Mouse (Mus musculus): ENCODE measurements around the gene Tmem72. TPM values are rescaled to one million over a fixed set of nuclear protein-coding genes. Genes with fewer than 3 reads are reported as not detected.
A peak's percentile ranks its signal among the peaks of the same experiment; 100 is the strongest.

The Tmem72 gene
- total RNA-seq, 2 experiments from 2014 or later: 0.22 to 0.81 TPM

GRCm38 (mm10) chr6:116649811-116650210 is 66.9 kb downstream of the Tmem72 start:
- no peak for DNase-seq

DNA sequence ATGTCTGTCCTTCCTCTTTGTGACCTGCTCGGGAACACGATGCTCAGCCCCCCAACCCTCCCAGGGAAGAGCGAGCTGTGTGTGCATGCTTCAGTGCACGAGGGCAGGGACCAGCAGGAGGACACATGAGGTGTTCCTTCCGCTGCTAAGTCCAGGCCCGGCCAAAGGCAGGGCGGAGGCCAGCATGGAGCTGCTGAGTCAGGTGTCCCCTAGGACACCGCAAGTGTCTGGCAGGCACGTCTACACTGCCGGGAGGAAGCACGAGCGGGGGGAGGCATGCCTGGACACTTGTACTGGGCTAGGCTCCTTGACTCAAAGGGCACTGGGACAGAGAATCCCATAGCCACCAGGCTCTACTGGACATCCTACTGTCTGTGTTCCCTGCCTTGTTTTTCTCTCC is 69.0 kb downstream of the Tmem72 start:
- no peak for DNase-seq

GRCm38 (mm10) chr6:116644335-116644734 is 72.4 kb downstream of the Tmem72 start:
- DNase-seq: no peak

GRCm38 (mm10) chr6:116643881-116644280 is 72.8 kb downstream of the Tmem72 start:
- DNase-seq: no peak

- no peak for DNase-seq
These were observed 73.8 kb downstream of the Tmem72 start for GRCm38 (mm10) chr6:116642942-116643341.

GRCm38 (mm10) chr6:116639663-116640062 is 77.0 kb downstream of the Tmem72 start:
- DNase-seq: no peak

- DNase-seq: no peak
These were observed 77.8 kb downstream of the Tmem72 start for GRCm38 (mm10) chr6:116638871-116639270.

DNA sequence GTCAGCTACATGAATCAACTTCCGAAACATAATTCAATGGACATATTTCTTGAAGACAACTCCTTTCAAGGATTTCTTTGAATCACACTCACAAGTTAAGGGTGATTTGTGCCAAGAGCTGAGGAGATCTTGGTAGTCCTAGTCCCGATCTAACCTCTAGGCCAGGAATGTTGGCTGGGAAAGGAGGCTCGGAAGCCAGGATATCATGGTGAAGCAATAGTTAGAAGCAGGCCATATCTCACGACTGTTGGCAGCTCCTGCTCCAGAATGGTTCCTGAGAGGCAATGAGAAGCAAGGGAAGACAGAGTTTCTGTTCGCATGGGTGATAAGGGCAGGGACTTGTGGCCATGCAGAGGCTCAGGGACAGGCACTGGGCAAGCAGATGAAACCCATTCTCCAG is 79.2 kb downstream of the Tmem72 start:
- DNase-seq: no peak

- no peak for DNase-seq
These were observed 80.0 kb downstream of the Tmem72 start for GRCm38 (mm10) chr6:116636581-116637235.

GRCm38 (mm10) chr6:116635251-116636180 is 81.2 kb downstream of the Tmem72 start:
- DNase-seq: no peak

- DNase-seq: no peak
These were observed 82.7 kb downstream of the Tmem72 start for GRCm38 (mm10) chr6:116633741-116634695.

GRCm38 (mm10) chr6:116632129-116632528 is 84.6 kb downstream of the Tmem72 start:
- DNase-seq: peak; percentile 29 to 62

DNA sequence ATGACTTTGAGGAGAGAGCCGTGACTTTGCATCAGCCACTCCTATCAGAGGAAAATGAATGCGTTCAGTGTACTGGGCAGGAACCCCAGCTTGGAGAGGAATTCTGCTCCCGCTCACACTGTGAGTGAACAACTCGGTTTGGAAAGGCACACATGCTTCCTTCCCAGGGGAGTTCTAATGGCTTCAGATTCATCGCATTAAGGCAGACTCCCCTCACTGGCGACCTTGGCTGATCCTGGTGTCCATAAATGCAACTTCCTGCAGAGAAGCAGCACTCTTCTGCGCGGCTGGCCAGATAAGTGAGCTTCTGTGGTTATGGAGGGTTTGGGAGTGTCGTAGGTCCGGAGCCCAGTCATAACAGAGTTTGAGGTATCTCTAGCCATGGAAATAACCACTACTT is 86.9 kb downstream of the Tmem72 start:
- DNase-seq: no peak

Small RNAs within 50 kb of the gene (microRNA-seq; reads per million reads assigned to microRNA genes)
- 0 reads per million in 2 experiments for gene Mir7043

Other genes with a start within 250 kb of the Tmem72 start
- not detected for gene Olfr211, start 227.8 kb downstream of the Tmem72 start, total RNA-seq (2021)
- not detected for gene Olfr212, start 210.4 kb downstream of the Tmem72 start, total RNA-seq (2021)
- not detected for gene Olfr213, start 178.5 kb downstream of the Tmem72 start, total RNA-seq (2021)
- 1 to 10 TPM; 1.8 to 2.4 TPM for gene Gm5580, start 165.8 kb downstream of the Tmem72 start, total RNA-seq (2021)
- gene Olfr214, start 162.7 kb downstream of the Tmem72 start, total RNA-seq (2021): not detected
- not detected for gene Olfr215, start 132.7 kb downstream of the Tmem72 start, total RNA-seq (2021)
- 10 to 100 TPM; 22.0 to 23.0 TPM for gene Zfp422, start 87.9 kb downstream of the Tmem72 start, total RNA-seq (2021)
- gene Depp1, start 66.3 kb downstream of the Tmem72 start, total RNA-seq (2021): 1 to 10 TPM; 2.4 to 2.5 TPM
- gene Rassf4, start 43.0 kb downstream of the Tmem72 start, total RNA-seq (2021): 1 to 10 TPM; 2.6 to 2.7 TPM